ENCODE assay signal across 20 mouse cellular contexts in the genomic region with DNA sequence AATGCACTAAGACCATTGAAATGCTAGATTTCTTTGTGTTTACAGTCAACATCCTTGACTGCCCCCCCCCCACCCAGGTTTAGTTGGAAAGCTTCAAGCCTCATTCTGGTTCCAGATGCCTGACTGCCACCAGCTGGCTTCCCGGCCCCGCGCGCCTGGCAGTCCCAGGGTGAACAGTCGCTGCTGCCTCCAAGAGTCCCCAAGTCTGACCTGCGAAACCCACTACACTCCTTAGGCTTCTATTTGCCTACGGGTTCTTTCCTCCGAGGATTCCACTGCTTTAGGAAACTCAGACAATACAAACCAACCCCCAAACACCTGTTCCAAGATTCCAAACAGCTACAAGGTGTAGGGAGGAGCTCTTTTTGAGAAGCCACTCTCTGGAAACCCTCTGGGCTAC. TPM values are rescaled to one million over a fixed set of nuclear protein-coding genes. Genes with fewer than 3 reads are reported as not detected.
DNase-seq lines count a peak whose midpoint lies in the region; ATAC-seq and TF ChIP-seq lines count a peak whose summit lies in the region.
"Had no signal": no experiment of that assay in that cellular context is flagged by ENCODE, and none has a peak within 500 bp of the region (broad histone marks: within the 10 kb centered on the region; RNA-seq: fewer than 3 reads in every experiment).

No protein-coding gene starts in this region.

- no peak overlapping the region for H3K27ac ChIP-seq in heart, postnatal 0 days (ENCODE audit: low read depth)
- no peak overlapping the region for H3K27ac ChIP-seq in liver, embryonic 13.5 days
- no peak overlapping the region for H3K27ac ChIP-seq in intestine, embryonic 14.5 days (ENCODE audit: low read depth)
- no peak overlapping the region for H3K27ac ChIP-seq in limb, embryonic 10.5 days
- H3K27ac ChIP-seq: gastrocnemius, adult 2 months; hindbrain, embryonic 13.5 days; limb, embryonic 15.5 days had no signal

- peaks cover 96% of the 10 kb centered on the region for H3K27me3 ChIP-seq in heart, postnatal 0 days (ENCODE audit: control insufficient read depth, insufficient read depth, low read length)
- peaks cover 99% of the 10 kb centered on the region for H3K27me3 ChIP-seq in liver, embryonic 13.5 days
- H3K27me3 ChIP-seq in intestine, embryonic 14.5 days (replicated peaks; ENCODE audit: control insufficient read depth, insufficient read depth, low read length) = peaks cover 96% of the 10 kb centered on the region
- H3K27me3 ChIP-seq in limb, embryonic 10.5 days (ENCODE audit: low read depth, poor library complexity, severe bottlenecking) = peaks cover 98% of the 10 kb centered on the region
- H3K27me3 ChIP-seq: CH12.LX had no signal

- no peak for TF ChIP-seq CTCF in heart, postnatal 0 days (IDR thresholded peaks at IDR 0.05; ENCODE audit: low read depth)

- no peaks in the 10 kb centered on the region for H3K9me3 ChIP-seq in heart, postnatal 0 days (replicated peaks; ENCODE audit: control insufficient read depth, low read length)
- H3K9me3 ChIP-seq in liver, embryonic 13.5 days (replicated peaks) = no peaks in the 10 kb centered on the region
- no peaks in the 10 kb centered on the region for H3K9me3 ChIP-seq in intestine, embryonic 14.5 days (ENCODE audit: control insufficient read depth, low read length)
- H3K9me3 ChIP-seq in limb, embryonic 10.5 days (replicated peaks) = no peaks in the 10 kb centered on the region
- H3K9me3 ChIP-seq: hindbrain, embryonic 13.5 days; limb, embryonic 15.5 days had no signal

- no peak for TF ChIP-seq EP300 in heart, postnatal 0 days (IDR thresholded peaks at IDR 0.05; ENCODE audit: low read depth)

- 6% methylated on average over 8 of the region's 8 CpGs for WGBS in heart, postnatal 0 days
- 4% methylated on average over 8 of the region's 8 CpGs for WGBS in liver, embryonic 13.5 days (ENCODE audit: insufficient replicate concordance)
- WGBS in intestine, embryonic 14.5 days = 1% methylated on average over 8 of the region's 8 CpGs
- WGBS in limb, embryonic 10.5 days = 2% methylated on average over 8 of the region's 8 CpGs

- intact Hi-C loops in heart, postnatal 36 days (cut with DNase I) = loop anchor here (5.0 kb wide), 1 partner anchor 108 kb away; a partner anchor contains a TSS
- intact Hi-C loops in left cerebral cortex, postnatal 14 days (cut with DNase I) = loop anchor here (5.0 to 10.0 kb wide), 2 partner anchors 562 to 960 kb away; no protein-coding TSS in a partner anchor

- no peak for ATAC-seq in heart, postnatal 0 days (ENCODE audit: insufficient read depth, low read depth)
- ATAC-seq in liver, embryonic 13.5 days (ENCODE audit: low read depth) = no peak
- ATAC-seq in intestine, embryonic 14.5 days (replicated peaks; ENCODE audit: low FRiP score, low TSS enrichment, low read depth) = no peak
- ATAC-seq: forebrain, embryonic 14.5 days; lung, postnatal 0 days had no signal

- H3K4me2 ChIP-seq in heart, postnatal 0 days (ENCODE audit: low read depth, low read length) = peak overlapping the region; percentile 63
- 0 out of 2 replicates have a peak overlapping the region, but pooled peaks have one; percentile 5 for H3K4me2 ChIP-seq in liver, embryonic 13.5 days
- peak overlapping the region; percentile 45 for H3K4me2 ChIP-seq in intestine, embryonic 14.5 days (ENCODE audit: low read length)
- H3K4me2 ChIP-seq: hindbrain, embryonic 13.5 days; limb, embryonic 15.5 days had no signal

- no peak for DNase-seq in heart, postnatal 0 days (ENCODE audit: low spot score)
- DNase-seq in heart, postnatal 36 days = no peak
- no peak for DNase-seq in liver, embryonic 13.5 days
- no peak for DNase-seq in liver
- no peak for DNase-seq in intestine, embryonic 14.5 days (ENCODE audit: low spot score)
- peak; percentile 59 for DNase-seq in limb, embryonic 10.5 days (ENCODE audit: low spot score)
- no peak for DNase-seq in left cerebral cortex, postnatal 14 days (ENCODE audit: low spot score in 2 of 2)
- DNase-seq in adrenal gland, adult 18-20 months (ENCODE audit: low spot score in 2 of 2) = no peak
- DNase-seq: cerebellum, adult 11-12 months; gastrocnemius, adult 2 months; right cerebral cortex, postnatal 4 days; thymus, postnatal 4 days had no signal

- H3K4me3 ChIP-seq in heart, postnatal 0 days (ENCODE audit: low read depth, low read length) = peak overlapping the region; percentile 58
- no peak overlapping the region for H3K4me3 ChIP-seq in liver, embryonic 13.5 days (replicated peaks)
- peak overlapping the region; percentile 38 for H3K4me3 ChIP-seq in intestine, embryonic 14.5 days (ENCODE audit: low read depth, low read length)
- no peak overlapping the region; the same call in 1 of the 2 replicates for H3K4me3 ChIP-seq in limb, embryonic 10.5 days
- H3K4me3 ChIP-seq: gastrocnemius, adult 2 months; hindbrain, embryonic 13.5 days; limb, embryonic 15.5 days had no signal

- H3K4me1 ChIP-seq in heart, postnatal 0 days (ENCODE audit: control insufficient read depth, insufficient read depth) = peaks cover 3% of the 10 kb centered on the region; the same call in 1 of the 2 replicates
- H3K4me1 ChIP-seq in liver, embryonic 13.5 days (replicated peaks) = peaks cover 13% of the 10 kb centered on the region; the same call in 1 of the 2 replicates
- H3K4me1 ChIP-seq in intestine, embryonic 14.5 days (replicated peaks; ENCODE audit: control insufficient read depth, insufficient read depth, low read length) = 0 out of 2 replicates have a peak, but pooled peaks cover 6% of the 10 kb centered on the region
- peaks cover 41% of the 10 kb centered on the region for H3K4me1 ChIP-seq in limb, embryonic 10.5 days

- H3K9ac ChIP-seq in heart, postnatal 0 days (replicated peaks; ENCODE audit: low read depth, low read length) = no peak overlapping the region
- H3K9ac ChIP-seq in liver, embryonic 13.5 days = no peak overlapping the region
- no peak overlapping the region for H3K9ac ChIP-seq in intestine, embryonic 14.5 days (ENCODE audit: low read length)
- H3K9ac ChIP-seq: hindbrain, embryonic 13.5 days; limb, embryonic 15.5 days had no signal

- no peaks in the 10 kb centered on the region for H3K36me3 ChIP-seq in heart, postnatal 0 days (replicated peaks; ENCODE audit: control insufficient read depth, insufficient read depth, low read length)
- no peaks in the 10 kb centered on the region for H3K36me3 ChIP-seq in liver, embryonic 13.5 days
- H3K36me3 ChIP-seq in intestine, embryonic 14.5 days (ENCODE audit: control insufficient read depth, insufficient read depth, low read length) = no peaks in the 10 kb centered on the region
- no peaks in the 10 kb centered on the region for H3K36me3 ChIP-seq in limb, embryonic 10.5 days
- H3K36me3 ChIP-seq: hindbrain, embryonic 13.5 days; limb, embryonic 15.5 days had no signal

RNA-seq across cellular contexts. Expression of a gene that starts 1.1 kb away (rescaled TPM):
- 7.3 and 24.8 TPM in 2 replicates for total RNA-seq in heart, postnatal 0 days (2014; rRNA removed; ENCODE audit: low replicate concordance)
- 6.4 and 7.2 TPM in 2 replicates for polyA plus RNA-seq in heart, postnatal 0 days (2015; fragmentation: Nextera tagmentation; extraction: Ambion mirVana)
- total RNA-seq in heart, postnatal 36 days (2021) = 1 to 10 TPM; 5.2 to 6.9 TPM
- polyA plus RNA-seq in liver, embryonic 13.5 days (2015; fragmentation: Nextera tagmentation; extraction: Ambion mirVana) = 1.9 and 2.2 TPM in 2 replicates
- polyA plus RNA-seq in intestine, embryonic 14.5 days (2014; fragmentation: Nextera tagmentation; extraction: Ambion mirVana) = 18.4 and 20.1 TPM in 2 replicates
- 5.6 and 6.6 TPM in 2 replicates for polyA plus RNA-seq in limb, embryonic 10.5 days (2016; fragmentation: Nextera tagmentation; extraction: Ambion mirVana)
- total RNA-seq in left cerebral cortex, postnatal 14 days (2021) = under 1 TPM; 0.36 to 0.42 TPM
- total RNA-seq in adrenal gland, adult 18-20 months (2021) = 1 to 10 TPM; 1.8 to 3.3 TPM
- total RNA-seq: CH12.LX; gastrocnemius, adult 2 months had no signal
- polyA plus RNA-seq: forebrain, embryonic 14.5 days had no signal

RNA-seq across cellular contexts. Expression of a gene that starts 33.4 kb away (rescaled TPM):
- not detected in 2 replicates for total RNA-seq in heart, postnatal 0 days (2014; rRNA removed; ENCODE audit: low replicate concordance)
- not detected in 2 replicates for polyA plus RNA-seq in heart, postnatal 0 days (2015; fragmentation: Nextera tagmentation; extraction: Ambion mirVana)
- not detected for total RNA-seq in heart, postnatal 36 days (2021)
- polyA plus RNA-seq in liver, embryonic 13.5 days (2015; fragmentation: Nextera tagmentation; extraction: Ambion mirVana) = not detected in 2 replicates
- polyA plus RNA-seq in intestine, embryonic 14.5 days (2014; fragmentation: Nextera tagmentation; extraction: Ambion mirVana) = not detected in 2 replicates
- not detected in 2 replicates for polyA plus RNA-seq in limb, embryonic 10.5 days (2016; fragmentation: Nextera tagmentation; extraction: Ambion mirVana)
- total RNA-seq in left cerebral cortex, postnatal 14 days (2021) = not detected
- total RNA-seq in adrenal gland, adult 18-20 months (2021) = not detected
- total RNA-seq: CH12.LX; gastrocnemius, adult 2 months; layer of hippocampus, adult 18-20 months; left cerebral cortex, adult 18-20 months had no signal
- polyA plus RNA-seq: cortical plate, adult 2 months; forebrain, embryonic 14.5 days; hindbrain, embryonic 13.5 days; limb, embryonic 15.5 days; lung, postnatal 0 days had no signal

Comparison
In these comparisons a context has a peak if more than half of its experiments do, and no peak if none do; other contexts are left out.
1. H3K4me2 ChIP-seq: peak in every context shown above with its lines; median percentile 63 in heart, postnatal 0 days; 45 in intestine, embryonic 14.5 days; 5 in liver, embryonic 13.5 days.
2. H3K4me3 ChIP-seq: peak in heart, postnatal 0 days (single experiment) and intestine, embryonic 14.5 days (single experiment); none in liver, embryonic 13.5 days (single experiment) and limb, embryonic 10.5 days (single experiment).